Mouse (Mus musculus) forebrain, embryonic 12.5 days (tissue): Measurements from ENCODE around the gene Tssc4. TPM values are rescaled to one million over a fixed set of nuclear protein-coding genes. Genes with fewer than 3 reads are reported as not detected.

ENCODE experiments used
- ATAC-seq: fragments of 200-750 bp; cut with Nextera tagmentation; 2 replicates; pipeline ENCODE4 v1.8.0; 2017; ENCODE audit warnings: moderate TSS enrichment; ENCODE audit not compliant: low FRiP score
- H3K27ac ChIP-seq: fragments of 300-500 bp; sonication (generic); 2 replicates; pipeline ENCODE4 v1.5.1; 2016; ENCODE audit warnings: mild to moderate bottlenecking
- H3K27me3 ChIP-seq: fragments of 300-500 bp; sonication (generic); 2 replicates; pipeline ENCODE4 v1.6.1; 2016; ENCODE audit warnings: mild to moderate bottlenecking
- H3K36me3 ChIP-seq: fragments of 300-500 bp; sonication (generic); replicated peaks from 2 replicates; pipeline ENCODE4 v1.6.1; 2016; ENCODE audit warnings: mild to moderate bottlenecking
- H3K4me1 ChIP-seq: fragments of 300-500 bp; sonication (generic); 2 replicates; pipeline ENCODE4 v1.6.1; 2016
- H3K4me2 ChIP-seq: fragments of 300-500 bp; sonication (generic); 2 replicates; pipeline ENCODE4 v1.6.1; 2016; ENCODE audit warnings: mild to moderate bottlenecking, moderate library complexity
- H3K4me3 ChIP-seq: fragments of 300-500 bp; sonication (generic); replicated peaks from 2 replicates; pipeline ENCODE4 v1.5.1; 2016; ENCODE audit warnings: mild to moderate bottlenecking
- H3K9ac ChIP-seq: fragments of 300-500 bp; sonication (generic); 2 replicates; pipeline ENCODE4 v1.6.1; 2016; ENCODE audit warnings: mild to moderate bottlenecking
- H3K9me3 ChIP-seq: fragments of 300-500 bp; sonication (generic); 2 replicates; pipeline ENCODE4 v1.6.1; 2016
- WGBS: fragments of 180-500 bp; shearing (Covaris S2); methylation state at CpG from one replicate; pipeline ENCODE4 v1.1.7; 2016; 5-methylcytosine and 5-hydroxymethylcytosine counted together
- polyA plus RNA-seq: library from polyadenylated mRNA; unstranded; fragments of >200 nt; fragmentation: Nextera tagmentation; extraction: Ambion mirVana; gene quantifications from 2 replicates; pipeline ENCODE4 v1.2.1, GENCODE M21; 2016

The Tssc4 gene
- polyA plus RNA-seq: 106 and 108 TPM in 2 replicates

DNA sequence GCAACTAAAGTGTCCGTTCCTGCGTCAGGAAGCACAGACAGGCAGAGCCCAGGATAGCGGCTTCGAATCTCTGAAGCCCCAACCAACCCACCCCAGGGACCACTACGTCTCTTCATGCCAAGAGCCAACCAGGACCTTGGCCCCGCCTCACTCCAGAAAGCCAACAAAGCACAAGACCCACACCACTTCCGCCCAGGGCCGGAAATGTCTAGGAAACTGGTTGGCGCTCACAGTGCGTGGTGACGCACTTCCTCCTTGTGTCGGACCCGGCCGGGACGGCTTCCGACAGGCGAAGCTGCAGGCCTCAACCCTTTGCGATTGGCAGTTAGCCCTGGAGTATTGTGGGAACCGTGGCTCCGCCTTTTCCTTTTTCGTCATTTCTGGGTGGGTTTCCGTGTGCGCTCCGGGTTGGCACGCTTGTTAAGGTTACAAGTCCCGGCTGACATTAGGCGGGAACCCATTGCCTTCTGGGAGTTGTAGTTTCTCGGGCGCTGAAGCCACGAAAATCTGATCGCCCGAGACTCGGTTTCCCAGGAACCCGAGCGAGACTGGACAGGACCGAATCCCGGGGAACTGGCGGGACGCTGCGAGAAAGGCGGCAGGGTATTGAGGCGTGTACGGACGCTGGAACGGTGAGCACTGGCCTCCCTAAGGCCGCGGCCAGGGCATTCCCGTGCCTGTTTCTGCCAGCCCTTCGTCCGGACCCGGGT is at the start of gene Tssc4:
Gene Tssc4, plus strand, starts transcription at position 368 of the 710 bp plus-strand sequence.
- Histone ChIP-seq H3K27ac (peak within 1 kb of the TSS; percentile 94), H3K9ac (peak within 1 kb of the TSS; percentile 92), H3K36me3 (peaks cover 38% of the 10 kb centered on the region), H3K4me1 (peaks cover 27% of the 10 kb centered on the region), H3K9me3 (no peaks in the 10 kb centered on the region), H3K4me2 (peak within 1 kb of the TSS; percentile 99), H3K4me3 (peak within 1 kb of the TSS; percentile 86), H3K27me3 (no peaks in the 10 kb centered on the region)
- peak; percentile 97 for ATAC-seq
- under 1% methylated on average over 51 of the region's 51 CpGs for WGBS

DNA sequence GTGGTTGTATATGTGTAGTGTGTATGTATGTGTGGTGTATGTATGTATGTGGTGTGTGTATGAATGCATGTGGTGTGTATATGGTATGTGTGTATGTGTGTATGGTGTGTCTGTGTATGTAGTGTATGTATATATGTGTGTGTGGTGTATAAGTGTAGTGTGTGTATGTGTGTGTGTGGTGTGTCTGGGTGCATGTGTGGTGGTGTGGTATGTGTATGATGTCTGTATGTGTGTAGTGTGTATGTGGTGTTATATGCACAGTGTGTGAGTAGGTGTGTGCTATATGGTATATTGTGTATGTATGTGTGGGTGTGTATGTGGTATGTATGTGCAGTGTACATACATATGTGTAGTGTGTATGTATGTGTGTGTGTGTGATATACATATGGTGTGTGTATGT is 49.0 kb upstream of the Tssc4 start:
- no peak overlapping the region for H3K4me2 ChIP-seq
- H3K9ac ChIP-seq: no peak overlapping the region
- no peak for ATAC-seq
- H3K9me3 ChIP-seq: no peaks in the 10 kb centered on the region
- 0 out of 2 replicates have a peak, but pooled peaks cover 2% of the 10 kb centered on the region for H3K36me3 ChIP-seq
- H3K4me3 ChIP-seq: no peak overlapping the region
- no peak overlapping the region for H3K27ac ChIP-seq
- no peaks in the 10 kb centered on the region for H3K27me3 ChIP-seq
- peaks cover 8% of the 10 kb centered on the region for H3K4me1 ChIP-seq

DNA sequence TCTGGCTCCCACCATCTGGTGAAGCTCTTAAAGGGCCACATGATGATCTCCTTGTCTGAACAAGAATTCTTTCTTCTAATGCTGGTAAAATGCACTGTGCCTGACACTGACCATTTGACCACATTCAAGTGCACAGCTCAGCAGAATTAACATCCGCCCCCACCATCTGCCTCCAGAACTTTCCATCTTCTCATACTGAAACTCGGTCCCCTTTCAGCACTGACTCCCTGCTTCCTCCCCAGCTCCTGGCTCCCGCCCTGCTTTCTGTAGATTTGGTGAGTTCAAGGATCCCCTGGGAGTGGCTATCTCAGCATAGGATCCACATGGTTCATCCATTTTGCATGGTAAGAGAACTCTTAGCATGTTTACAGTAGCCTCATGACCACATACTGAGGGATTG is 48.3 kb upstream of the Tssc4 start:
- H3K9me3 ChIP-seq: no peaks in the 10 kb centered on the region
- no peak overlapping the region for H3K9ac ChIP-seq
- H3K4me1 ChIP-seq: peaks cover 7% of the 10 kb centered on the region
- H3K27ac ChIP-seq: no peak overlapping the region
- no peak for ATAC-seq
- H3K27me3 ChIP-seq: no peaks in the 10 kb centered on the region
- H3K36me3 ChIP-seq: 0 out of 2 replicates have a peak, but pooled peaks cover 4% of the 10 kb centered on the region
- 87% methylated on average over 3 of the region's 3 CpGs for WGBS
- no peak overlapping the region for H3K4me2 ChIP-seq
- no peak overlapping the region for H3K4me3 ChIP-seq

DNA sequence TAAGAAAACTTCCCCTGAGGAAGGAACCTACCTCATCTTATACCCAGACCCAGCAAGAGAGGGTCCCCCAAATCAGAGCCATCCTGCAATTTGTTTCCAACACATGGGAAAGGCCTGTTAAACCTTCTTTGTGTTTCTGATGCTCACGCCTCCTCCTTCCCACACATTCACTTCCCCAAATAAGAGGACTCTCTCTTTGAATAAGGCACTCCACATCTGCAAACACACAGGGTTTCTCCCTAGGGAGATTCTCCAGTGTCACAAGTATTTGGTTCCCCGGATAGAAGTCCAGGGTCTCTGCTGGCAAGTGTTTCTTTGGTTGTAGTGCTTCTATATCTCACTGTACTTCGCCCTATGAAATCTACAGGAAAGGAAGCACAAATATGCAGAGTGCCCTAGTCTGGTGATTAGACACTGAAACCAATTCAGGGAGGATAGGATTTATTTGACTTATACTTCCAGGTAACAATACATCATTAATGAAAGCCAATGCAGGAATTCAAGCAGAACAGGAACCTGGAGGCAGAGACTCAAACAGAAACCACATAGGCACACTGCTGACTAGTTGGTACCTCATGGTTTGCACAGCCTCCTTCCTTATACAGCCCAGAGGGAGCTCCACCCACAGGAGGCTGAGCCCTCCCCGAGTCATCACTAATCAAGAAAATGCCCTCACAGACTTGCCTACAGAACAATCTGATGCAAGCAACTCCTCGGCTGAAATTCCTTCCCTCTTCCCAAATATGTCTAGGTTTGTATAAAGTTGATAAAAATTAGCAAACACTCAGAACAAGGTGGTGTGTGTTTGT is 47.5 kb upstream of the Tssc4 start:
- Histone ChIP-seq H3K36me3 (0 out of 2 replicates have a peak, but pooled peaks cover 4% of the 10 kb centered on the region), H3K27me3 (no peaks in the 10 kb centered on the region), H3K27ac (no peak overlapping the region), H3K9ac (no peak overlapping the region), H3K4me3 (no peak overlapping the region), H3K9me3 (no peaks in the 10 kb centered on the region), H3K4me1 (no peaks in the 10 kb centered on the region), H3K4me2 (no peak overlapping the region)
- WGBS: 68% methylated on average over 5 of the region's 5 CpGs
- no peak for ATAC-seq

GRCm38 (mm10) chr7:143023499-143023898 is 45.5 kb upstream of the Tssc4 start:
- Histone ChIP-seq H3K9me3 (no peaks in the 10 kb centered on the region), H3K4me1 (no peaks in the 10 kb centered on the region), H3K4me3 (no peak overlapping the region), H3K4me2 (no peak overlapping the region), H3K36me3 (0 out of 2 replicates have a peak, but pooled peaks cover 4% of the 10 kb centered on the region), H3K27ac (no peak overlapping the region), H3K27me3 (no peaks in the 10 kb centered on the region), H3K9ac (no peak overlapping the region)
- 92% methylated on average over 2 of the region's 2 CpGs for WGBS
- no peak for ATAC-seq

DNA sequence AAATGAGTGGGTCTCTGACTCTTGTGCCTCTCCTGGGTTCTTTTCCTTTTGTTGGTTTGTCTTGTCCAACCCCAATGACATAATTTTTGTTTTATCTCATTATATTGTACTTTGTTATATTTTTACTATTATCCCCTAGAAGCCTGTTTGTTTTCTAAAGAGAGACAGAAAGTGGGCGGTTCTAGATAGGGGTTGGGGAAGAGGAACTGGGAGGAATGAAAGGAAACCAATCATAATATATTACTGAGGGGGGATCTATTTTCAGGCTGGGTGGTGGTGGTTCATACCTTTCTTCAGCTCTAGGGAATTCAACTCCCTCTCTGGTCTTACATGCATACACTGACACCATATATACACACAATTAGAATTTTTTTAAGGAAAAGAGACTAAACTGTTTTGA is 44.8 kb upstream of the Tssc4 start:
- Histone ChIP-seq H3K4me3 (no peak overlapping the region), H3K9ac (no peak overlapping the region), H3K4me1 (no peaks in the 10 kb centered on the region), H3K9me3 (no peaks in the 10 kb centered on the region), H3K4me2 (no peak overlapping the region), H3K27me3 (no peaks in the 10 kb centered on the region), H3K27ac (no peak overlapping the region), H3K36me3 (0 out of 2 replicates have a peak, but pooled peaks cover 4% of the 10 kb centered on the region)
- 96% methylated on average over 1 of the region's 1 CpGs for WGBS
- no peak for ATAC-seq

GRCm38 (mm10) chr7:143025496-143025895 is 43.6 kb upstream of the Tssc4 start:
- no peaks in the 10 kb centered on the region for H3K4me1 ChIP-seq
- H3K36me3 ChIP-seq: 0 out of 2 replicates have a peak, but pooled peaks cover 4% of the 10 kb centered on the region
- H3K9me3 ChIP-seq: no peaks in the 10 kb centered on the region
- no peak overlapping the region for H3K4me2 ChIP-seq
- H3K27me3 ChIP-seq: no peaks in the 10 kb centered on the region
- ATAC-seq: no peak
- 94% methylated on average over 3 of the region's 3 CpGs for WGBS
- H3K4me3 ChIP-seq: no peak overlapping the region
- no peak overlapping the region for H3K27ac ChIP-seq
- no peak overlapping the region for H3K9ac ChIP-seq

- Histone ChIP-seq H3K4me3 (no peak overlapping the region), H3K27me3 (no peaks in the 10 kb centered on the region), H3K9ac (no peak overlapping the region), H3K9me3 (no peaks in the 10 kb centered on the region), H3K36me3 (0 out of 2 replicates have a peak, but pooled peaks cover 9% of the 10 kb centered on the region), H3K4me1 (no peaks in the 10 kb centered on the region), H3K27ac (no peak overlapping the region), H3K4me2 (no peak overlapping the region)
- WGBS: 98% methylated on average over 4 of the region's 4 CpGs
- ATAC-seq: no peak
Observed at GRCm38 (mm10) chr7:143027196-143027595, 41.9 kb upstream of the Tssc4 start.

DNA sequence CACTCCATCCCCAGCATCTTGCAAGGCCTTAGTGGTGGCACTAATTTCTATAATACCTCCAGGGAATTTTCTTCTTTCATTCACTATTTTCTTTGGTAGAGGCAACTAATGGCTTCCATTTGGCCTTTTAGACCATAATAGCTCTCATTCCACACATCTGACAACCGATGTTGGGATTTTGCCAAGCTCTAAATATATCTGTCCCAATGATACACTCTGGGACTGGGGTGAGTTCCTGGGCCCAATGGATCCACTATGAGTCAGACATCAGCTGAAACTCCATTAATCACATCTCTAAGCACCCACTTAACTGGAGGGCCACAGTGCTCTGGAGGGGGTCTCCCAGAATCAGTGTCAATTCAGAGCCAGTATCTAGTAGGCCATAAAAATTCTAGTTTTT is 37.2 kb upstream of the Tssc4 start:
- H3K9ac ChIP-seq: no peak overlapping the region
- 85% methylated on average over 1 of the region's 1 CpGs for WGBS
- H3K27me3 ChIP-seq: no peaks in the 10 kb centered on the region
- H3K9me3 ChIP-seq: no peaks in the 10 kb centered on the region
- ATAC-seq: no peak
- H3K36me3 ChIP-seq: peaks cover 5% of the 10 kb centered on the region; the same call in 1 of the 2 replicates
- no peaks in the 10 kb centered on the region for H3K4me1 ChIP-seq
- H3K4me2 ChIP-seq: no peak overlapping the region
- H3K4me3 ChIP-seq: no peak overlapping the region
- no peak overlapping the region for H3K27ac ChIP-seq

DNA sequence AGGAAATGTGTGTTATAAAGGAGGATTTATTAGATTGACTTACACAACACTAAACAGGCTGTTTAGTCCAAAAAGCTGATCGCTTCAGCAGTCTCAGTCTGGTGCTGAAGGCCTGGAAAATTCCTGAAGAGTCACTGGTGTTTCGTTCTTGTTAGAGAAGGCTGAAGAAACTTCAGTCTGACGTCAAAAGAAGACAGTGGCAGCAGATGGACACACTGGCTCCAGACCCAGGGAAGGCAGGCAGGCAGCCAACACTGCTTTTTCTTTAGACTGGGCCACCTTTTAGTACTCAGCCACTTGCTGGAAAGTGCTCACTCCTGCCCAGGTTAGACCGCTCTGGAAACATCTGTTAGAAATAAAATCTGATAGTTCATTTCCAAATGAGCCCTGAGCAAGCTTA is 35.5 kb upstream of the Tssc4 start:
- H3K36me3 ChIP-seq: peaks cover 5% of the 10 kb centered on the region; the same call in 1 of the 2 replicates
- H3K27ac ChIP-seq: no peak overlapping the region
- H3K4me2 ChIP-seq: no peak overlapping the region
- no peak overlapping the region for H3K9ac ChIP-seq
- H3K9me3 ChIP-seq: no peaks in the 10 kb centered on the region
- no peaks in the 10 kb centered on the region for H3K27me3 ChIP-seq
- no peaks in the 10 kb centered on the region for H3K4me1 ChIP-seq
- WGBS: 92% methylated on average over 4 of the region's 4 CpGs
- no peak overlapping the region for H3K4me3 ChIP-seq
- ATAC-seq: no peak

DNA sequence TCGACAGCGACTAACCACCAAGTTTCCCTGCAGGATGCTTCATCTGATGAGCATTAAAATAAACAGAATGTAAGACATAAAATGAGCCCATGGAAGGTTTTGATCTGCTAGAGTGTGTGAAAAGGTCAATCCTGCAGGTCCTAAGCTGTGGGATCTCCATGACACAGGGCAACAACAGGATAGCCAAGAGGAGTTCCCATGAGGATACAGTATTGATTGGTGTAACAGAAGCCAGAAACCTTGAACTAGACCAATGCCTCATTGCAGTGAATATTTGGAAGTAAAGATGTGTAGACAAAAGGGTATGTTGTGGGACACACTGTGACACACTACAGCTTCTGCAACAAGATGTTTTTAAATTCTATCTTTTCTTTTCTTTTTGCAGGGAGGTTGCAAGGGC is 34.9 kb upstream of the Tssc4 start:
- ATAC-seq: no peak
- Histone ChIP-seq H3K4me1 (no peaks in the 10 kb centered on the region), H3K27ac (no peak overlapping the region), H3K4me2 (no peak overlapping the region), H3K36me3 (peaks cover 5% of the 10 kb centered on the region; the same call in 1 of the 2 replicates), H3K9me3 (no peaks in the 10 kb centered on the region), H3K4me3 (no peak overlapping the region), H3K9ac (no peak overlapping the region), H3K27me3 (no peaks in the 10 kb centered on the region)
- 96% methylated on average over 2 of the region's 2 CpGs for WGBS

DNA sequence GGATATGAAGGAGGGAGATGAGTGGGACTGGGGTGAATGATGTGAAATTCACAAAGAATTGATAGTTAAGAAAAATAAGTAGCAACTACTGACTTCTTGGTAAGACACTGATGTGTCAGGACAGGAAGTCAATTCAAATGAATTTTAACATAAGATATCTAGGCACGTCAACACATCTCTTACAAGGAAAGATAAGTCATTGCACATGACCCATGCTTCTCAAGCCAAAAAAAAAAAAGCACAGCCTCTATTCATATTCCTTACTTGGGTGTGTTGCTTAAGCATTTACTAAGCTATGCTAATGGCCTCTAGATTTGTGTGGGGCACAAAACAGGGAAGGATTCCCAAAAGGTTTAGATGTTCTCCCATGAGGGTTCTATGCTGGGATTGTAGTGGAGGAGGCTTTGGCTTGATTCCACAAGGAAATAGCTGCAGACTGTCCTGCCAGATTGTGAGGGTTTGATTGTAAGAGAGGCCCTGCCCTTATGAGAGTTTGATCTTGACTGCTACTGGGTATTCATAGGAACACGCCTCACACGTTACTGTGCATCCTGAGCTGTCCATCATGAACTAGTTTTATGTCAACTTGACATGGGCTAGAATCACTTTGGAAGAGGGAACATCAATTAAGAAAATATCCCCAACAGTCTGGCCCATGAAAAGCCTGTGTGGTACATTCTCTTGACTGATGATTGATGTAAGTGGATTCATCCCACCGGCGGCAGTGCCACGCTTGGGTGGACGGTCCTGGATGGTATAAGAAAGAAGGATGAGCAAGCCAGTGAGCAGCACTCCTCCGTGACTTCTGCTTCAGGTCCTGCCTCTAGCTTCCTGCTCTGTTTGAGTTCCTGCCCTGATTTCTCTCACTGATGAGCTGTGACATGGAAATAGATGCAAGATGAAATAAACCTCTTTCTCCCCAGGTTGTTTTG is 34.3 kb upstream of the Tssc4 start:
- Histone ChIP-seq H3K9me3 (no peaks in the 10 kb centered on the region), H3K36me3 (peaks cover 5% of the 10 kb centered on the region; the same call in 1 of the 2 replicates), H3K27me3 (no peaks in the 10 kb centered on the region), H3K4me3 (no peak overlapping the region), H3K4me1 (no peaks in the 10 kb centered on the region), H3K27ac (no peak overlapping the region), H3K9ac (no peak overlapping the region), H3K4me2 (no peak overlapping the region)
- no peak for ATAC-seq
- 90% methylated on average over 8 of the region's 8 CpGs for WGBS
